Mouse (Mus musculus): ENCODE results near the gene Ern2. TPM values are rescaled to one million over a fixed set of nuclear protein-coding genes. Genes with fewer than 3 reads are reported as not detected.

Ern2 gene
- total and polyA plus RNA-seq, 3 experiments: not detected

- TF ChIP-seq MAZ (IDR thresholded peaks at IDR 0.05; ENCODE audit: low read depth, low read length) (no peak), USF2 (IDR thresholded peaks at IDR 0.05; ENCODE audit: borderline replicate concordance in 1 of 2, insufficient read depth in 1 of 2, low read depth in 1 of 2, low read length in 2 of 2) (no peak), JUND (IDR thresholded peaks at IDR 0.05; ENCODE audit: low read depth, low read length) (no peak), GABPA (IDR thresholded peaks at IDR 0.05; ENCODE audit: low read depth, low read length) (no peak), KAT2A (conservative IDR thresholded peaks at IDR 0.05; ENCODE audit: low read depth, low read length) (no peak), ELF1 (IDR thresholded peaks at IDR 0.05; ENCODE audit: low read depth, low read length) (no peak), BHLHE40 (IDR thresholded peaks at IDR 0.05; ENCODE audit: borderline replicate concordance, low read depth, low read length) (no peak), NELFE (IDR thresholded peaks at IDR 0.05; ENCODE audit: low read depth, low read length) (no peak), POLR2AphosphoS2 (IDR thresholded peaks at IDR 0.05; ENCODE audit: low read length) (no peak), MAX (IDR thresholded peaks at IDR 0.05; ENCODE audit: low read length) (no peak), POLR2AphosphoS5 (IDR thresholded peaks at IDR 0.05; ENCODE audit: borderline replicate concordance, low read depth, low read length) (no peak), GATA1 (IDR thresholded peaks at IDR 0.05; ENCODE audit: low read depth, low read length) (no peak), HCFC1 (IDR thresholded peaks at IDR 0.05; ENCODE audit: low read depth, low read length) (no peak)
- H3K27me3 ChIP-seq (ENCODE audit: control insufficient read depth in 1 of 2, insufficient read depth in 2 of 2, low read length in 2 of 2): no peaks in the 10 kb centered on the region
- DNase-seq (ENCODE audit: low read depth, low spot score): peak; percentile 49
- peak overlapping the region; percentile 82 for H3K9ac ChIP-seq (ENCODE audit: control insufficient read depth, low read depth, low read length, poor library complexity, severe bottlenecking)
- H3K4me1 ChIP-seq (ENCODE audit: control insufficient read depth in 1 of 2, insufficient read depth in 2 of 2, low read length in 2 of 2): peaks cover 8 to 19% of the 10 kb centered on the region in 2 experiments; a peak in 3 of 4 replicates
- peak overlapping the region; percentile 65 to 98 for H3K4me3 ChIP-seq (ENCODE audit: control insufficient read depth in 1 of 2, insufficient read depth in 1 of 2, low read depth in 2 of 2, low read length in 2 of 2)
- H3K27ac ChIP-seq (ENCODE audit: control insufficient read depth, low read depth, low read length): peak overlapping the region; percentile 85
- no peaks in the 10 kb centered on the region for H3K9me3 ChIP-seq (replicated peaks; ENCODE audit: insufficient read depth, low read length)
- H3K79me2 ChIP-seq (ENCODE audit: control insufficient read depth, insufficient read depth, low read length, poor library complexity): peaks cover 48% of the 10 kb centered on the region
- peaks cover 9 to 21% of the 10 kb centered on the region in 2 experiments for H3K36me3 ChIP-seq (ENCODE audit: control insufficient read depth in 1 of 2, insufficient read depth in 2 of 2, low read length in 2 of 2)
Measured at GRCm38 (mm10) chr7:122160037-122160436, 26.0 kb downstream of the Ern2 start.

DNA sequence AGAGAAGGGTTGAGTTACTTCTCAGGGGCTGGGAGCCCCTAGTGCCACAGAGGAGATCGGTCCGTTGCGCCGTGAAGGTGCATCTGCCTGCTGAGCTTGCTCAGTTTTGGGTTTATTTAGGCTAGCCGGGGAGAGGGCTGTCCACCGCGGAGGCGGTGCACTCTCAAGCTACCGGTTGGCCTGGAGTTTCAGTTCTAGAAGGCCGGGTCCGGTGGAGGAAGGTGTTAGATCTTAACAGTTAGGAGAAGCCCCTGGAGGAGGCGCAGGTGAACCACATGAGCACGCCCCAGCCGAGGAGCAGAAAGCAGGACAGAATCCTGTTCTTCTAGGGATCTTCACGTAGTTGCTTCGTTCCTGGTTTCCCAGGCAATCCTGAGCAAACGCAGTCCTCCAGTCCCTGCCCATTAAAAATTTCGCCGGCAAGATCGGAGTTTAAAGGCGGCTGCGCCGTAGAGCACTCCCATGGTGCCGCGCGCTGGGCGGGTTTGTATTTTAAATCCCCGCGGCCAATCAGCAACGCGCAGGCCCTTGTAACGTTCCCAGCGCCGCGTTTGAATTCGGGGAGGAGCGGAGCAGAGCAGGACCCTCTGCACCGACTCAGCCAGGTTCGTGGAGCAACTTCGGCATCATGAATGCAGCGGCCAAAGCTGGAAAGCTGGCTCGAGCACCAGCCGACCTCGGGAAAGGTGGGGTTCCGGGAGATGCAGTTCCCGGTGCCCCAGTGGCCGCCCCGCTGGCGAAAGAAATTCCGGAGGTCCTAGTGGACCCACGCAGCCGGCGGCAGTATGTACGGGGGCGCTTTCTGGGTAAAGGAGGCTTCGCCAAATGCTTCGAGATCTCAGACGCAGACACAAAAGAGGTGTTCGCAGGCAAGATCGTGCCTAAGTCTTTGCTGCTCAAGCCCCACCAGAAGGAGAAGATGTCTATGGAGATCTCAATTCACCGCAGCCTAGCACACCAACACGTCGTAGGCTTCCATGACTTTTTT is 26.8 kb downstream of the Ern2 start, which contains the start of gene Plk1:
Gene Plk1 (plus strand): TSS at position 525 of the 988 bp plus-strand sequence.
- peak; percentile 95 for DNase-seq (ENCODE audit: low read depth, low spot score)
- H3K79me2 ChIP-seq (ENCODE audit: control insufficient read depth, insufficient read depth, low read length, poor library complexity): peaks cover 48% of the 10 kb centered on the region
- H3K9me3 ChIP-seq (replicated peaks; ENCODE audit: insufficient read depth, low read length): no peaks in the 10 kb centered on the region
- H3K4me1 ChIP-seq (ENCODE audit: control insufficient read depth in 1 of 2, insufficient read depth in 2 of 2, low read length in 2 of 2): peaks cover 8 to 19% of the 10 kb centered on the region in 2 experiments; a peak in 3 of 4 replicates
- peak within 1 kb of the TSS; percentile 94 for H3K9ac ChIP-seq (ENCODE audit: control insufficient read depth, low read depth, low read length, poor library complexity, severe bottlenecking)
- peak within 1 kb of the TSS; percentile 85 for H3K27ac ChIP-seq (ENCODE audit: control insufficient read depth, low read depth, low read length)
- H3K27me3 ChIP-seq (ENCODE audit: control insufficient read depth in 1 of 2, insufficient read depth in 2 of 2, low read length in 2 of 2): no peaks in the 10 kb centered on the region
- H3K4me3 ChIP-seq (ENCODE audit: control insufficient read depth in 1 of 2, insufficient read depth in 1 of 2, low read depth in 2 of 2, low read length in 2 of 2): peak within 1 kb of the TSS; percentile 65 to 98
- H3K36me3 ChIP-seq (ENCODE audit: control insufficient read depth in 1 of 2, insufficient read depth in 2 of 2, low read length in 2 of 2): peaks cover 3 to 19% of the 10 kb centered on the region in 2 experiments
- peak; percentile 44; the same call in 1 of the 2 replicates for TF ChIP-seq MYC (IDR thresholded peaks at IDR 0.05; ENCODE audit: low read depth, low read length)
- peak; percentile 96 for TF ChIP-seq SIN3A (IDR thresholded peaks at IDR 0.05; ENCODE audit: low read length)
- no peak for TF ChIP-seq ZC3H11A (IDR thresholded peaks at IDR 0.05; ENCODE audit: low read depth, low read length)
- TF ChIP-seq GABPA (IDR thresholded peaks at IDR 0.05; ENCODE audit: low read depth, low read length): no peak
- TF ChIP-seq MEF2A (IDR thresholded peaks at IDR 0.05; ENCODE audit: extremely low read depth, insufficient replicate concordance, low read depth, low read length, poor library complexity, severe bottlenecking): no peak
- TF ChIP-seq KAT2A (conservative IDR thresholded peaks at IDR 0.05; ENCODE audit: low read depth, low read length): no peak; the same call in 1 of the 2 replicates
- TF ChIP-seq TCF12 (IDR thresholded peaks at IDR 0.05; ENCODE audit: low read depth, low read length): peak; percentile 37; the same call in 1 of the 2 replicates
- 0 out of 2 replicates have a peak, but pooled peaks have one; percentile 50 for TF ChIP-seq UBTF (IDR thresholded peaks at IDR 0.05; ENCODE audit: borderline replicate concordance, insufficient read depth, low read depth, low read length)
- no peak for TF ChIP-seq JUND (IDR thresholded peaks at IDR 0.05; ENCODE audit: low read depth, low read length)
- peak; percentile 77; the same call in 1 of the 2 replicates for TF ChIP-seq ZMIZ1 (IDR thresholded peaks at IDR 0.05; ENCODE audit: low read depth, low read length)
- TF ChIP-seq E2F4 (IDR thresholded peaks at IDR 0.05; ENCODE audit: borderline replicate concordance, low read depth, low read length): 0 out of 2 replicates have a peak, but pooled peaks have one; percentile 34
- TF ChIP-seq MAX (IDR thresholded peaks at IDR 0.05; ENCODE audit: low read length): peak; percentile 60; the same call in 1 of the 2 replicates
- no peak for TF ChIP-seq BHLHE40 (IDR thresholded peaks at IDR 0.05; ENCODE audit: borderline replicate concordance, low read depth, low read length)
- no peak for TF ChIP-seq POLR2AphosphoS5 (IDR thresholded peaks at IDR 0.05; ENCODE audit: borderline replicate concordance, low read depth, low read length)
- no peak for TF ChIP-seq TAL1 (IDR thresholded peaks at IDR 0.05; ENCODE audit: low read length)
- no peak for TF ChIP-seq ZKSCAN1 (IDR thresholded peaks at IDR 0.05; ENCODE audit: low read depth, low read length)
- TF ChIP-seq MYB (IDR thresholded peaks at IDR 0.05; ENCODE audit: low read depth, low read length): no peak
- TF ChIP-seq USF2 (IDR thresholded peaks at IDR 0.05; ENCODE audit: borderline replicate concordance in 1 of 2, insufficient read depth in 1 of 2, low read depth in 1 of 2, low read length in 2 of 2): no peak
- TF ChIP-seq TBP (IDR thresholded peaks at IDR 0.05; ENCODE audit: low read depth, low read length): peak; percentile 70; the same call in 1 of the 2 replicates
